Mouse (Mus musculus) thymus, postnatal 4 days (tissue): ENCODE results near the gene Ufc1.
"Not testable (repeated sequence)": the region's sequence is repeated elsewhere in the genome, so short reads cannot be mapped to it uniquely, and the experiment has no call there.

Experiments used
- DNase-seq: peaks from one replicate; pipeline ENCODE4 v3.0.0; 2021

The Ufc1 gene

DNA sequence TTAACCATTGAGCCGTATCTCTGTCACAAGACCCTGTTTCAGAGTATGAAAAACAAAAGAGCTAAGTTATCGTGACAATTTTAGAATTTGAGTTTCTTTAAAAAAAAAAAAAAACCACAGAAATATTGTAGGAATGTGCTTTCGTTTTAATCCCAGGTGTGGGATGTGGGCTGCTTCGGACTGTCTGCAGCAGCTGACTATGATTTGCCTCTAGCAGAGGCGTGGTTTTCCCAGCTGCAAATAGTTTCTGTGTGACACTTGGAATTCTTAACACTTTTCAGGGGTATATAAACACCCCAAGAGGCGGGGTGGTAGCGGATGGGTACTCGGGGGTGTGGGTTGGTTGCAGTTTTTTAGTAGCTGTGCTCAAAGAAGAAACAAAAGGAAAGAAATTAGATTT, 49.5 kb downstream of the Ufc1 start:
- DNase-seq: no peak

GRCm38 (mm10) chr1:171241952-171242351, 52.9 kb downstream of the Ufc1 start:
- DNase-seq: not testable (repeated sequence)

DNA sequence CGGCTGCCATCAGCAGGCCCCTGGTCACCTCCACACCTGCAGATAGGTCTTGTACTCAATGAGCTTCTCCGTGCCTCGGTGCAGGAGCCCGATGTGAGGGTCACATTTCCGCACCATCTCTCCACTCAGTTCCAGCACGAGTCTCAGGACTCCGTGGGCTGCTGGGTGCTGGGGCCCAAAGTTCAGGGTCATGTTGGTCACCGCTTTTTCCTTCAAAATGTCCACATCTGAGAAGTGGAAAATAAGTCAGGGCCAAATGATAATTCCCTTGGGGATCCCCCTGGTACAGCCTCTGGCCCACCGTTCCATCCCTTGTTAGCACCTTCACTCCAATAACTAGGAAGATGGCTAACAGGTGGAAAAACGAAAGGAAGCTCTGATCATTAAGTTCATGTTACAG, 53.9 kb downstream of the Ufc1 start:
- no peak for DNase-seq

DNA sequence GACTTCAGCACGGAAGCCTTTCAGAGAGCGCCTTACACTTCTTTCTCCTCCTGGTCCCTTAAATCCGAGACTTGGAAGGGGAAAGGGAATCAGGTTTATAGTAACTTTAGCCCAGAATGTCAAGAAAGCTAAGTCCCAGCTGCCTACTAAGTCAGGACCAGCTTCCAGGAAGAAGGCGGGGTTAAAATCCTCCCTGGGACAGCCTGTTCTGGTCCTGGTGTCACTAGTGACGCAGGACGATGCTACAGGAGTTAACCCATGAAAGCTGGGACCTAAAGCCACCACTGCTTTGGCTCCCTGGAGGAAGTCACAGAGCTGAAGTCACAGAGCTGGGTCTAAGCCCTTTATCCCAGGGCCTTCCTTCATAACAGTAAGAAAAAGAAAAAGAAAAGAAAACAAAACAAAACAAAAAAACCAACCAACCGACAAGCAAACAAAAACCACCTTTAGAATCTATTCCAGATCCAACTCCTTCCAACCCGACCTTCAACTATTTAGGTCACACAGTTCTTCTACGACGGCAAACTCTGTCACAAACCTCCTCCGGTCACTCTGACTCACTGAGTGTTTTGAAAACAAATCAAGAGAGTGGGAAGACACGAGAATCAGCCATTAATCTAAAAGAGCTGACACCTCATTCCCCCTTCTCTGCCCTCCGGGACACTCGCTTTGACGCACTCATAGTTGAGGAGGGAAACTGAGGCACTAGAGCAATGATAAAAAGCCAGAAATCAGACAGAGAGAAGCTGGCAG, 54.7 kb downstream of the Ufc1 start:
- DNase-seq: no peak
